Mouse (Mus musculus): ENCODE results near the gene Arntl.
"Not testable (repeated sequence)": the region's sequence is repeated elsewhere in the genome, so short reads cannot be mapped to it uniquely, and the experiment has no call there.

The Arntl gene

DNA sequence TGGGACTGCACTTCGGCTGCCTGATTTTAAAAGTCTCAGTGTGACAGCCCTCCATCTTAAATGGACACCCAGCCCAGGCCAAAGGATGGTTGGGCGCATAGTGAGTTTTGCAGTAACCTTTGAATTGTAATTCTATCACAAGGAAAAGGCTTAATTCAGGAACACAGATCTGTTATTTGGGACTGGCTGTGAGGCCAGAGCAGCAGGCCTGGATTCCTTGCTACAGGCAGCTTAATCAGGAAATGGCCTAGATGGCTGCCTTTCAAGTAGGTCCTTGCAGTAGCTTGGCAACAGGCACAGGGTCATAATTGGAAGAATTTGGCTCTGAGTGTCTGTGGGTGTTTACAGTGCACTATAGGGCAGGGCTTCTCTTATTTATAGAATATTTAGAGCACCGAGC lies 43.7 kb downstream of the Arntl start:
- DNase-seq (ENCODE audit: low spot score in 2 of 2), result no peak

DNA sequence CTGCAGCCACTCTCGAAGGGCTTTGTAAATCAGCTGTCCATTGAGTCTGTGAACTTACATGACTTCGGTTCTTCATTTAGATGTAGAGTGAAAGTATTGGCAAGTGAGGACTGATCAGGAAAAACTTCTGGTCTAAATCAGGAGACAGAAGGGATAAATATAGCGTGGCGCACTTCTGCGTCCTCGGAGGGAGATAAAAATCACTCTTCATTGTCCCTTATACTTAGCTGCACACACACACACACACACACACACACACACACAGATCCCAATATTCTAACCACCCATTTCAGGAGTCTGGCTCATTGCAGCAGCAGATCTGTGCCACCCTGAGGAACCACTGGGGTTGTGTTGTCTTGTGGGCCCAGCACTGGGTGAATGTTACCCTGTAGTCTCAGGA lies 44.3 kb downstream of the Arntl start:
- no peak for DNase-seq (ENCODE audit: low spot score in 2 of 2)

DNA sequence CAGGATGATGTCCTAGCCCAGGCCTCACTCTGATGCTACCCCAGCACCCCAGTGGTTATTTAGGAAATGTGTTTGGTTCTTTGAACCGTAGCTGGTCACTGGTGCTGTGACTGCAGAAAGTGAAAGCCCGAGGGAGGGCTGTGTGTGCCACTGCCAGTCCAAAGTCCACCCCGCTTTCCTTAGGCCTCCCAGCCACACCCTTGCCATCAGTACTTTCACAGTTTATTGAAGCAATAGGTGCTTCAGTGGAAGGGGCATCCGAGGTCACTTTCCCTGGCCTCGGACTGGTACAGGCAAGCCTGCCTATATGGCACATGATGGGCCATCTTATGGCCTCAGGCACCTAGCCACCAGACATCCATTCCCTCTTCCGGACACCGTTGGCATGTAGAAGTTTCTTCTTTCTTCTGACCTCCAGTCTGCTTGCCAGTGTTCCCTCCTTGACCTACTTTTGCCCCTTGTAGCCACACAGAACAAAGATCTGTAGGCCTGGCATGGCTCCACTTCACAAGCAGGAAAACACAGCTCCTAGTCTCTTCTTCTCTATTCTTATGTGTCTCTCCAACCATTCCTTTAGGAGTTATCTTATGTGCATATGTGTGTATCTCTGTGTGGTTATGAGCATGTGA lies 46.6 kb downstream of the Arntl start:
- no peak for DNase-seq (ENCODE audit: low spot score in 2 of 2)

DNA sequence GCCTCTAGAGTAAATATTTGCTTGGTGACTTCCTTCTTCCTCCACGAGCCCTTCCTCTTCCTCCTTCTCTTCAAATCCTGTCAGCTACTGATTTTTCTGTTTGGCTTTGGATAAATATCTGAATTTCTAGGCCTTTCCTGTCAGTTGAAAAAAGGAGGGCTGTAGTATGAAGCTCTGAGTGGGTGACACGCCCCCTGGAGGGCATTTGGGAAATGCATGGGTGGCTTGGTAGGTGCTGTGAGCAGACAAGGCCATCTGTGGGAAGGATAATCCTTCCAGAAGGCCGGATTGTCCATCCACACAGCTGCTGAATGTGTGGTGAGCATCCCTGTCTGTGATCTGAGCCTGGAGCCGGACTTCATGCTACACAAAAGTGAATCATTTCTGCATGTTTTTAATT lies 48.8 kb downstream of the Arntl start:
- no peak for DNase-seq (ENCODE audit: low spot score in 2 of 2)

DNA sequence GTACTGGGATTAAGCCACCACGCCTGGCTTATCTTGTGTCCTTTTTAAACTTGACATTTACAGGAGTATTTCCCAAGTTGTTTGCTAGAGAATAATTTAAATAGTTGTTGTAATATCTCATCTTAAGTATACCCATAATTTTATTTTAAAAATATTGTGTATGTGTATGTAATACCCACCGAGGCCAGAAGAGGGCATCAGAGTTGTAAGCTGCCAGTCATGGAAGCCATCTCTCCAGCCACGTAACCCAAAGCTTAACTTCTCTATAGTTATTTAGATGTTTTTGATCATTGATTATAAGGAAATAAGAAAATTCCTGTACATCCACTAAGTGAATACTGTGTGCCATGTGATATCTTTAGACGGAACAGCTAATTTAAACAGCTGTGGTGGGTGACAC lies 51.2 kb downstream of the Arntl start:
- no peak for DNase-seq (ENCODE audit: low spot score in 2 of 2)

DNA sequence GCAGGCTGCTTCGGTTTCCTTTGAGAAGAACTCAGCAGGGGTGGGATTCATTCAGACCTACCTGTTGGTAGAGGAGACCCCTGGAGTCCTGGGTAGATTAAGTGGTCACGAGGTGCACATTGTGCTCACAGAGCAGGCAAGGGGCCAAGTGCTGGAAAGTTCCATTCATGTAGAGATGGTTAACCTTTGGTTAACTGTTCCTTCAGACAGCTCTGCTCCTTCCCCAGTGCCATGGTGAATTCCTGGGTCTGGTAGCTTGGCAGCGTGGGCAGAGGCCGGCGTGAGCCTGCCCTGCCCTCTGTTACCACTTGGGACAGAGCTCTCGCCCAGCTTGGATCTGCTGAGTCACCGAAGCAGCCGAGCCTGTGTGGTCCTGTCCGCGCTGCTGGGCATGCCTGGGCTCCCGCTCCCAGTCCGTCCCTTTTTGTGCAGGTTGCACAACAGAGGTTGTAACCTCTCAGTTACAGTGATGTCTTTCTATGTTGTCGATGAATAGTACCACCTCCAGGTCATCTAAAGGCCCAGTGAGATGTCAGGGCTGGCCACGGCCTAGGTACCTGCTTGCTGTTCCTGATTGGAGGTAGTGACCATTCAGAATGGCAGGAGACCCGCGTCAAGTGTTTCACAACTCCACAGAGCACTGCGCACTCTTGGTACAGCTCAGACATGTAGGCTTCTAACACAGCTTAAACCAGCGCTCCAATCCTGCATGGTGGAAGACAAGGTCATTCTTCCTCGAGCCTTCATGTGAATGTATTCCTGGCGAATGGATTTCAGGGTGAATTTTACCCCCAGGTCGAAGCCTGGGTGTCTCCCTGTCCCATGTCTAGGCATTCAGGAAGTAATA lies 53.3 kb downstream of the Arntl start:
- no peak for DNase-seq (ENCODE audit: low spot score in 2 of 2)

DNA sequence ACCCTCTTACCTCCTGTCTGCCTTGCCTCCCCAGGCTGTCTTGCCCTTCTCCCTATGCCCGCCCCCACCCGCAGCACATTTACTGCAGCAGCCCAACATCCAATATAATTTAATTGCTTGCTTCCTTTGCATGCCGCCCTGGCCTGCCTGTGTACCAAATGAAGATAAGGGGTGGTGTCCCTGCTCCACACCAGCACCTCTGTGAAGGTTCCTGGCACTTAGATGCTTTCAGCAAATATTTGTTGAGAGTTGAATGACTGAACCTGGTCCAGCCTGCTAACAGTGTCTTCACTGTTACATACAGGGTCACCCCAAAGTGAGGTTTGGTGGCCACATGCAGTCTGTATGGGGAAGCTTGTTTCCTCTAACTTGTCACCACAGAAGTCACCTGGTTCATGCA lies 54.4 kb downstream of the Arntl start:
- no peak for DNase-seq (ENCODE audit: low spot score in 2 of 2)

DNA sequence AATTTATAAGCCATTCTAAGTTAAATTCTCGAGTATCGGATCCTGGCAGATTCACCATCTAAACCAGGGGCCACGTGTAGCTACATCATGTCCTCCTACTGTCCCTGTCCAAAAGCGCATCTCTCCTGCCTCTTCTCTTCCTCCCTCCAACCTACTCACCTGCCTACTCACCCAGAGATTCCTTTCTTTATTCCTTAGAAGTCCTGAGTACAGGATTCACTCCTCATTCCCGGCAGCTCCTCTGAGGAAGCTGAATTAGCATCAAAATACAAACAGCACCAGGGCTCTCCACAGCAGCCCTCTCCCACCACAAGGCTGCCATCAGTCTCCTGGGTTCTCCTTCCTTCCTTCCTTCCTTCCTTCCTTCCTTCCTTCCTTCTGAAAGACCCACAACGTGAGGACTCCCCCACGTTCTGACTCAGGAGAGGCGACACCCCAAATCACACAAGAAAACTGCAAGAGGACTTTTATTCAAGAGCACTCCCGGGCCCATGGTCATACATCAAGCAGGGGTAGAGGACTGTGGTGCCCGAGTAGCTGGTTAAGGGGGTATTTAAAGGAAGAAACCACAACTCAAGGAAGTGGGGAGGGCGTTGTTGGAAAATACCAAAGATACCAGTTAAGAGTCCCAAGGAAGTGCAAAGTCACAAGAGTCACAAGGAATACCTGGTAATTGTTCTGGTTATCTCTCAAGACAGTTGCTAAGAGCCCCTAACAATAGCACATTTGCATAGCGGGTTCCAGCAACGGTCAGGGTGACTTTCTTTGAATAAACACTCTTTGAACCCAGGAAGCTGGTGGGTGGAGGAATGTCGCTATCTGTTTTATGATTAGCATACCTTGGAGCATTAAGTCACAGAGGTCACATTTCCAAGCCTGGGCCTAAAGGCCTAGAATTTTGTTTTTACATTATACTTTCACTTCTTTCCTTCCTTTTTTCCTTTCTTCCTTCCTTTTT lies 55.5 kb downstream of the Arntl start:
- DNase-seq (ENCODE audit: low spot score in 2 of 2), result not testable (repeated sequence)

DNA sequence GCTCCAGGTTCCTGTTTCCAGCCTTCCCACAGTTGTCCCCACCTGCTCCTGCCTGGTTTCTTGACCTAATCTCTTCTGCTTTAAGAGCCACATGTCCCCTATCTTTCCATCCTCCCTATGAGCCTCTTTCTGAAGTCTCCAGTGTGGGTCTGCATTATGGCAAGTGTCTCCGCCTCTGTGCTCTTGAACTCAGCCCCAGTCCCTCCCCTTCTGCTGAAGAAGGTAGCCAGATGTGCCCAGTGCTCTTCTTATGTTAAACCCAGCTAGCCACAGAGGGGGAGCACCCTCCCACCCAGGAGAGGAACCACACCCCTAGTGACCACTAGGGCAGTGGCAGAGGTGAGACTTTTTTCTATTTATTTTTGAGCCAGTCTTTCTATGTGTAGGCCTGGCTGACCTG lies 56.7 kb downstream of the Arntl start:
- DNase-seq (ENCODE audit: low spot score in 2 of 2), result no peak

DNA sequence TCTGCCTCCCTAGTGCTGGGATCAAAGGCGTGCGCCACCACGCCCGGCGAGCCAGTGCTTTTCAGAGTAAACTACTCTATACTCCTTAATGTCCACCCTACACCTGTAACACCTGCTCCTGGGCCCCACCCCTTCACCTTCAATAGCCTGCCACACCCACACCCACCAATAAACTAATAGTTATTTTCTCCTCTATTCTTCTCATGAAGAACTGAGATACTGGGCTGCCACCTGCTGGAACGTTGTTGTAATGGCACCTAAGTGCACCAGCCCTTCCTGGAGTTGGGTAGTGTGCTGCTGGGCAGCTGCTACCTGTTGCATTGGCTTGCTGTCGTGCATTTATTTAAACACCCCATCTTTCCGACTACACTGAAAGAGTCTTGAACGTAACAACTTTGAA lies 61.0 kb downstream of the Arntl start:
- DNase-seq (ENCODE audit: low spot score in 2 of 2), result peak in 1 of 2 experiments; percentile 68

DNA sequence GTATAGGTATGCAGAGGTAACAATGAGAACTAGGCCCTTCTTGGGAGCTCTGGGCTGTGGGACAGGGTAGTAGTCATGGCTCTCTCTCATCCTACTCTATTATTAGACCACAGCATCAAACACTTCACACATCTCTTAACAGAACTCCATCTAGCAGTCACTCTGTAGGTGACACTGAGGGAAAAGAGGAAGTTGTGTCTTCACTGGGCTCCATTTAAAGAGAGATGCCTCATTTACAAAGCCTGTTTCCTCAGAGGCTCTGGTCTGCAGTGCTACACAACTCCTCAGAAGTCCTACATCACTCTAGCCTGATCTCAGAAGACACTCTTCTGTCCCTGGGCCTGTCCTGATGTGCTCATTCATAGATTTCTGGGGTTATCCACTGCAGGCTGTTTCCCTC lies 61.8 kb downstream of the Arntl start:
- no peak for DNase-seq (ENCODE audit: low spot score in 2 of 2)

DNA sequence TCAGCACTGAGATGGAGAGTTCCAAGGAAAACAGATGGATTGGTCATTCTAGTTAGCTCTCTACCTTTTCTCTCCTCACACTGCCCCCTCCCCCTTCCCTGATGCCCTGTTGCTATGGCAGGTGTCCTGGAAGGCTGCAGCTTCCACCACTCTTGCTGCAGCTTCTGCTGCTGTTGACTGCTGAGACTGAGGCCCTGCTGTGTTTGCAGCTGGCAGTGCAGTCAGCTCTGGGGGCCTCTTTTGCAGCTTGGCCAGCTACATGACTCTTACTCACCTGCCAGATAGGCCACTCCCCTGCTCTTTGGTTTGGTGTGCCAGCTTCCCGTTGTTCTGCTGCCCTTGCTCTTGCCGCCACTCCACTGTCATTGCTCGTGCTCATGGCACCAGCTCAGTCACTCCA lies 62.7 kb downstream of the Arntl start:
- no peak for DNase-seq (ENCODE audit: low spot score in 2 of 2)

DNA sequence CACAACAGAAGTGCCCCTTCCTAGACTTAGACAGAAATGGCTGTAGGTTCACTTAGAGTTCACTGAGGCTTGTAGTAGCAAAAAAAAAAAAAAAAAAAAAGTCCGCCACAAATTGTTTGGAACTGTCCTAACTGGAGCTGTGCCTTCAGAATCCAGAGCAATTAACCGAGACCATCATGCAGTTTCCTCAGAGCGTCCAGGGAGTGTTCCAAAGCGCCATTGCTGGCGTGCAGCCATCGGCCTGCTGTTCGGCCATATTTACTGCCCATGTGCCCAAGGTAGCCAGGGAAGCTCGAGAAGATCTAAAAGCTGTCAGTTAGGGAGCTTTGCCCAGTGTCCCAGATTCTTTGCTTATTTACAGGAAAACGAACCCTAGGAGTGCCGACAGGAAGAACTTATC lies 63.3 kb downstream of the Arntl start:
- DNase-seq (ENCODE audit: low spot score in 2 of 2), result no peak

DNA sequence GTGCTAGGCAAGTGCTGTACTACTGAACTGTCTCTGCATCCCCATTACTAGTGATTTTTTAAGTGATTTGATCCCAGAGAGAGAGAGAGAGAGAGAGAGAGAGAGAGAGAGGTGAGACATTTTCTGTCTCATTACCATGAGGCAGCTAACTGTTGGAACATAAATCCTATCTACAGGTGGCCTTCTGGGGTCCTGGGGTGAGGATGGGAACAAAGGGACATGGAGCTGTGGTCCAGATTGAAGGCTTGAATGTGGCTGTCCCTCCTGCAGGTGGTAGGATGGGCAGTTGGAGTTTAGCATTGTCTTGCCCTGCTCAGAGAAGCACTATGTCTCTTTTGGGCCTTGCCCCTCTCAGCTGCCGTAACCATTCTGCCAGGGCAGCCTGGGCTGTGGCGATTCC lies 63.7 kb downstream of the Arntl start:
- DNase-seq (ENCODE audit: low spot score in 2 of 2), result no peak

DNA sequence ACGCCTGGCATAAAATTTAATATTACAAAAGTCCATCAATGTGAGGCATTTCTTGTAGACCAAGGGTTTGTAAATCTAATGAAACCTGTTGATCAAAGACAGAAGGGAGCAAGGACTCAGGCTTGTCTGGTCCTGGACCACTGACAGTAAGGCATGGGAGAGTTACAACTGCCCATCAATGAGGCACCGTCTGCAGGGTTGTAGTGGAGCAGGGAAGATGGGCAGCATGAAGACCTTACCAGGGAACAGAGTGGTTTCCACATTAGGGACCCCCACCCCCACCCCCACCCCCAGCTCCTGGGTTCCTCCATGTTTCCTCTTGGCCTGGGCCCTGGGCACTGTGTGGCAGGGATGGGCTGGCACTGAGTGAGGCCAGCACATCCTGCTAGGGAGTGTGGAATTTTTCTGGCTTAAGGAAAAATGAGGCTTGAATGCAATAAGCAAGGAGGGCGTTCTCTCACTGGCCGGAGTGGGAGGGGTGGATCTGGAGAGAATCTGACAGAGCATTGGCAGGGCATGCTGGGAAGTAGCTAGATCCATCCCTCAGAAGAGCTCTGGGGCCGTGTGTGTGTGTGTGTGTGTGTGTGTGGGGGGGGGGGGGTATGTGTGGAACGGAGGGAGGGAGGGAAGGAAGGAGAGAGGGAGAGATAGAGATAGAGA lies 65.2 kb downstream of the Arntl start:
- no peak for DNase-seq (ENCODE audit: low spot score in 2 of 2)

DNA sequence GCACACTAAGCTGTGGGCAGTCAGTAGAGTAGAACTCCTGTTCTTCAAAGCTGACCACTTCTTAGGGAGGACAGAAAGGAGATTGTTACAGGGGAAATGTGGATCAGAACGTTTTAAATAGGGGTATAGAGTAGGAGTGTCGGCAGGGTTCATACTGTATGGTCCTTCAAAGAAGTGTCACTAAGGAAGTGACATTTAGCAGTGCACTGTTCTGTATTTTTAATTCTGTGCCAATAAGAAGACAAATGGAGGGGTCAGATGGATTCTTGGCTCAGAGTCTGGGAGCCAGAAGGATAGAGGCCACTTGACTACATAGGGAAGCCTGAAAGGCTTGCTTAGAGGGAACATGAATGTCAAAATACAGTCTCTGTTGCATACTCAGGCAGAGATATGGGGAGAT lies 70.0 kb downstream of the Arntl start:
- DNase-seq (ENCODE audit: low spot score in 2 of 2), result no peak

DNA sequence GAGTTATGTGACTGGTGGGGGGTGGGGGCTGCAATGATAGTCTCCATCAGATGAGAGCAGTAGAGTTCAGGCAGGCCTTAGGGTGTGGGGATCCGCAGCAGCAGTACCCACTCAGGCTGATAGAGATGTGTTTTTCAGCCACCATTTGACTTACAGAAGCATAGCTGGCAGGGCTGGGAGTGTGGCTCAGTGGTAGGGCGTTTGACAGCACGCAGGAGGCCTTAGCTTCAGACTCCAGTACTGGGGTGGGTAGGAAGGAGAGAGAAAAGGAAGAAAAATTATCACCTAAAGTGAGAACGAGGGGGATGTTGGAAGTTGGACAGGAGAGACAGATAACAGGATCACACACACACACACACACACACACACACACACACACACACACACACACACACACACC lies 71.2 kb downstream of the Arntl start:
- no peak for DNase-seq (ENCODE audit: low spot score in 2 of 2)

DNA sequence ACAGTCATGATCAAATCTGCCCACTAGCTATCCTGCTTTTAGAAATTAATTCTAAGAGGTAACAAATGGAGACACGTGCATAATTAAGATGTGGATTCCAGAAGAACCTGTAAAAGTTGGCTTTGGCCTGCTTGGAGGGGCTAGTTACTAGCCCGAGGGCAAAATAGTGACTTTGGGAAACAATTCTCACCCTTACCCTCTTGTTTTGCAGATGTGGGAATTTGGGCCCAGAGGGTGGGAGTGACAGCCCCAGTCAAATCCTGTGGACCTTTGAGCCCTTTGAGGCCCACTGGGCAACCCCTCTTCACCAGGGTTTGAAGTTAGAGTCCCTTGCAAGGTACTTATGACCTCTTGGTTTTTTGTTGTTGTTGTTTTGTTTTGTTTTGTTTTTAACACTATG lies 72.0 kb downstream of the Arntl start:
- no peak for DNase-seq (ENCODE audit: low spot score in 2 of 2)

DNA sequence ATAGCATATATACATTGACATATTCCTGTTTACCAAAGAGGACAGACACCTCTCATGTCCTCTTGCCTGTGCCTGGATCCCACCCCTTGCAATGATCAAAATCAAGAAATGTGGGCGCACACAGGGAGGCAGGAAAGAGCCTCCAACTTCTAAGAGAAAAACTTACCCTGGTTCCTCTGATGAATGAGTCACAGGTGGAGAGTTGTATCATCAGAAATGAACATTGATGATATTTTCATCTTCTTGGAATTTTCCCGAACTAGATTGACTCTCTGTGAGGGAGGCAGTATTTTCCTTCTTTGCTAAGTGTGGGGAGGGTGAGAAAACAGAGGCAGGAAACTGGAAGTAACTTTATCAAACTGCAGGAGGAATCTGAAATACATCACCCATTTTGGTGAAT lies 78.1 kb downstream of the Arntl start:
- no peak for DNase-seq (ENCODE audit: low spot score in 2 of 2)

DNA sequence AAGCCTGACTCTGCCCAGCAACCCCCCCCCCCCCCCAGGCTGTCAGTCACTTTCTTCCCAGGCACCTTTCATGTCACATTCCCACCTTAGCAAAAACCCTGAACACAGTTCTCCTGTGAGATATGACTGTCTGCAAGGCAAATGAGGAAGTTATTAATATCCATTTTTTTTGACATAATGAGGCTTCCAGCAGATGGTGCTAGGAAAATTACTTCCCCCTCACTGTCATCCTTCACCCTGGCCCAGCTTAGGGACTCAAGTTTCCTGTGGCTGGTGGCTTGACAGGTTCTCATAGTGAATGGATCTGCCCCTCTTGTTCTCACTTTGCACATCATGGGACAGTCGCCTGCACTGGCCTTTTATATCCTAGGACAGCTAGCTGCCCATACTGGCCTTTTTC lies 81.9 kb downstream of the Arntl start:
- no peak for DNase-seq (ENCODE audit: low spot score in 2 of 2)

DNA sequence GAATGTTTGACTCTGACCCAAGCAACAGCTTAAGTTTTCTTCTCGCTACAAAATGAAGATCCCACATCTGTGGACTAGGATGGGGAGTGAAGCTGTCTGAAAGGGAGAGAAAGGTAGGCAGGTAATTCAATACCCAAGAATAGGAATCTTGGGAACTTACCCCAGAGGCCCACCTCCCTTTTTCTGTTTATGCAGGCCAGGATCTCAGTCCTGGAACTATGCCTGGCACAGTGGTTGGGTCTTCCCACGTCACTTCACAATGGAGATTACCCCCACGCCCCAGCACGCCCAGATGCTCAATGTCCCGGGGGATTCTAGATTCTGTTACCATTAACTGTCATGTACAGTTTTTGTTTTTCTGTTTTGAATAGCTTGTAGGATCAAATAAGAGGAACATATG lies 84.5 kb downstream of the Arntl start:
- DNase-seq (ENCODE audit: low spot score in 2 of 2), result no peak

DNA sequence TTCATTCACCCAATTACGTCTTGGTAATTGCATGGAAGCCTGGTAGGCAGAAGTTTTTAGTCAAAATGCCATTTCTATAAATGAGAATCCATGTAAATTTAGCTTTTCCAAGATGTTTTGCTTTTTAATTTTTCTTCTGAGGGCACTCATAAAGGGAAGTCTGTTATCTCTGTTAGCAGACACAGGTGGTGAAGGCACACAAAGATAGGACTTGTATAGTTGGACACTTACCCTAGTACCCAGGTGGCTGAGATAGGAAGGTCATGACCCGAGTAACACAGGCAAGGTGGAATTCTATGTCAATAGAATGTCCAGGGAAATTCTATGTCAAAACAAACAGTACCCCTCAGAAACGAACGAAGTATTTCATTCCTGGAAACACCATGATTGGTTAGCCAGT lies 84.9 kb downstream of the Arntl start:
- DNase-seq (ENCODE audit: low spot score in 2 of 2), result no peak
